Mouse (Mus musculus): Measurements from ENCODE around the gene Ap1b1. TPM values are rescaled to one million over a fixed set of nuclear protein-coding genes. Genes with fewer than 3 reads are reported as not detected.

The Ap1b1 gene
- 100 to 1,000 TPM; 149 to 152 TPM for total RNA-seq (2021)

DNA sequence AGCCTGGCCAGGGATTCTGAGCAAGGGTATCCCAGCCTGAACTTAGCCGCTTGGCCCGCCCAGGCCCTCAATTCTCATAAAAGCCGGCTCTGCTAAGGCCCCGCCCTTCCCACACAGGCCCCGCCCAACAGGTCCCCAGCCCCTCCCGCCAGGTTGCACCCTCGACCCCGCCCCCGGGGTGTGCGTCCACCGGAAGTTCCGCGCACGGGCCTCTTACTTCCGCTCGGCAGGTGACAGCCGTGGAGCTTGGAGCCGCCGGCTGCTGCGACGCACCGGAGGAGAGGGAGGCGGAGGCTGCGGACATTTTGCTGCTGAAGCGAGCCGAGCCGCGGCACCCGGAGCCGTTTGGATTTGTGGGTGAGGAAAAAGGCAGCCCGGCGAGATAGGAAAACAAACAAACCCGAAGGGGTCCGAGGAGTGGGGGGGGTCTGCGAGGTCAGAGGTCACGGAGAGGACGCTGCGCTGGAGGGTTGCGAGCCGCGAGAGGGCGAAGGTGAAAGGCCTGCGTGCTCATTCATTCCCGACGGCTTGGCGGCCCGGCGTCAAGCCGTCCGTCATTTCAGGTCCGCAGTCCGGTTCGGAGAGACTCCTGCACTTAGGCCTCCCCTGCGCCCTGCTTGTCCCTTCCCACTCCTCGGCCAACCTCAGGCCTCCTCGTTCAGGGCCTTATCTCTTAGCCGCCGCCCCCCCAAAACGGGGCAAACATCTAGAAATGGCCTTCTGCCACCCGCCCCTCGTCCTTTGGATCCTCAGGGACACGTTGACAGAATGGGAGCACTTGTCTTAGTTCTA lies at the start of gene Ap1b1:
Gene Ap1b1 (plus strand): TSS at position 130 of the 792 bp plus-strand sequence.
- intact Hi-C loops (cut with DNase I), result loop anchor here (1.0 kb wide), 1 partner anchor 78 kb away; the partner anchor contains the start of gene Gas2l1

DNA sequence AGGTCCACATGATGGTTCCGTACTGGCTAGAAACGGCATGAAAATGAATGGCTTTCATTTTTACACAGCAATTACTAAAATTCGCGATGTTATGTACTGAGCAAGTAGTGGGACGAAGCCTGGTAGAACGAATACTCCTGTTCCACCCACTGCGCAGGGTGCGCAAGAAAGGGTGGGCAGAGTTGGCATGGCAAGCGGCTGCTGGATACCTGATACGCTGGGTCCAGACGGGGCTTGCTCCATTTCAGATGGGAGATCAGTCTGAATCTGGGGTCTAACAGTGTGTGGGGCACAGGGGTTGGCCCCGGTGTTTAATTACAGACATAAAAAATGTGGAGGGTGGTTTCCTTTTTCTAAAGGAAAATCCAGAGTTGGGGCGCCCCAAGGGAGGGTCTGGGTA lies 40.1 kb upstream of the Ap1b1 start:
- DNase-seq (ENCODE audit: low spot score in 2 of 2), result peak in 1 of 2 experiments; percentile 57
- intact Hi-C loops (cut with DNase I), result no loop called here

More for the DNA sequence above, at the start of gene Ap1b1:
- DNase-seq (ENCODE audit: low spot score in 2 of 2), result peak; percentile 89 to 91

DNA sequence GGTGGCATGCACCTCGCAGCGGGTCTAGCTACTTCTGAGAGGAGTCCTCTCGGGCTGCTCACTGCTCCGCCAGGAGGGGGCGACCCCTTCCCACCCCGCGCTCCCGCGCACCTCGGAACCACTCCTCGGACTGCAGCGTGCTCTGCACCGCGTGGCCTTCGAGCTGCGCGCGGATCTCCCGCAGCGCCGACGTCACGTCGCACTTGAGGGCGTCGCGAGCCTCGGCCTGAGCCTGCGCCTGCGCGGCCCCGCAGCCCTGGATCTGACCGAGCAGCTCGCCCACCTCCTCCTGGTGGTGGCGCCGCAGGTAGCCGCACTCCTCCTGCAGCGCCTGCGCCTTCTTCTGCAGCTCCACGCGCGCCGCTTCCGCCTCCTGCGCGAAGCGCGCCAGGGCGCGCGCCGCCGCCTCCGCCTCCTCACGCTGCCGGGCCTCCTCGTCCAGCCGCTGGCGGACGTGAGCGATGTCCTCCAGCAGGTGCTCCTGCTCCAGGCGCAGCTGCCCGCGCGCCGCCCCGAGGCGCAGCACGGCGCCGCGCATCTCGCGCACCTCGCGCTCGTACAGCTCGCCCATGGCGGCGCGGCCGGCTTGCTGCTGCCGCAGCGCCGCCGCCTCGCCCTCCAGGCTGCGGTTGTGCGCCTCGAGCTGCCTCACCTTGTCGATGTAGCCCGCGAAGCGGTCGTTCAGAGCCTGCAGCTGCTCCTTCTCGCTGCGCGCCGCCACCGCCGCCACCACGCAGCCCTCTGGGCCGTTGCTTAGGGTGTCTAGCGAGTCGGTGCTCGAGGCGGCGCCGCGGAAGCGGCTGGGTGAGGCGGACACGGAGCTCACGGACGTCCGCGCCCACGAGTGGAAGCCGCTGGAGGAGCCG lies 39.4 kb upstream of the Ap1b1 start:
- intact Hi-C loops (cut with DNase I), result no loop called here

DNA sequence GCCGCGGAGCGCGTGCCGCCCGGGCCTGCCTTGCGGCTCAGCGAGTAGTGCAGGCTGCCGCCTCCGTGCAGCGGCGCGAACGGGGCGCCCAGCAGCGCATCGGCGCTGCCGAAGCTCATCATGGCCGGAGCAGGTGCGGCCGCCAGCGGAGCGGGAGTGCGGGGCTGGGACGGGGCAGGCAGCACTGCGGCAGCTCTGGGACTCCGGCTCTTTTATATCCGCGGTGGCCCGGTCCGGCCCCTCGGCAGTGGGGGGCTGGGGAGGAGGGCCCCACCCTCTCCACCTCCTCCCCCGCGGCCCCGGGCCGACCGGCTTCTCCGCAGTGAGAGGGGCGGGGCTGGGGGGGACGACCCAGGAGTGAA lies 38.8 kb upstream of the Ap1b1 start, which contains the start of gene Nefh:
Gene Nefh (minus strand): TSS at position 252 of the 362 bp plus-strand sequence.
- peak in 1 of 2 experiments; percentile 42 for DNase-seq (ENCODE audit: low spot score in 2 of 2)

More for the DNA sequence above, 39.4 kb upstream of the Ap1b1 start:
- DNase-seq (ENCODE audit: low spot score in 2 of 2), result peak; percentile 89 to 95

DNA sequence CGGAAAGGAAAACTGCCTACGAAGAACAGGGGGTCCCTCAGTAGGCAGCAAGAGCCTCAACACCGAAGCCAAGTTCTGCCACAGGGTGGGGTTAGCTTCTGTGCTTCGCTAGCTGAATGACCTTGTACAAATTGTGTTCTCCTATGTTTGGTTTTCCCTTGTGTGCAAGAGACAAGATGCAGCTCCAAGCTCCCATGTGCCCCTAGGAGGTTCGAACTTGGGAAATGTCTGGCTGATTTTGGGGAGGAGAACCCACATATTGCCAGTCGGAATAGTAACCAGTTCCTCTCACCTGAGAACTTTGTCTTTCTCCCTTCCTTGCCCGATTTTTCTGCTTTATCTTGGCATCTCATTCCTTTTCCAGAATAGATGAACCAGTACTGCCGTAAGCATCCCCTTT lies 37.8 kb upstream of the Ap1b1 start:
- no peak for DNase-seq (ENCODE audit: low spot score in 2 of 2)
- intact Hi-C loops (cut with DNase I), result no loop called here

More for the DNA sequence above, 38.8 kb upstream of the Ap1b1 start, which contains the start of gene Nefh:
- intact Hi-C loops (cut with DNase I), result no loop called here

DNA sequence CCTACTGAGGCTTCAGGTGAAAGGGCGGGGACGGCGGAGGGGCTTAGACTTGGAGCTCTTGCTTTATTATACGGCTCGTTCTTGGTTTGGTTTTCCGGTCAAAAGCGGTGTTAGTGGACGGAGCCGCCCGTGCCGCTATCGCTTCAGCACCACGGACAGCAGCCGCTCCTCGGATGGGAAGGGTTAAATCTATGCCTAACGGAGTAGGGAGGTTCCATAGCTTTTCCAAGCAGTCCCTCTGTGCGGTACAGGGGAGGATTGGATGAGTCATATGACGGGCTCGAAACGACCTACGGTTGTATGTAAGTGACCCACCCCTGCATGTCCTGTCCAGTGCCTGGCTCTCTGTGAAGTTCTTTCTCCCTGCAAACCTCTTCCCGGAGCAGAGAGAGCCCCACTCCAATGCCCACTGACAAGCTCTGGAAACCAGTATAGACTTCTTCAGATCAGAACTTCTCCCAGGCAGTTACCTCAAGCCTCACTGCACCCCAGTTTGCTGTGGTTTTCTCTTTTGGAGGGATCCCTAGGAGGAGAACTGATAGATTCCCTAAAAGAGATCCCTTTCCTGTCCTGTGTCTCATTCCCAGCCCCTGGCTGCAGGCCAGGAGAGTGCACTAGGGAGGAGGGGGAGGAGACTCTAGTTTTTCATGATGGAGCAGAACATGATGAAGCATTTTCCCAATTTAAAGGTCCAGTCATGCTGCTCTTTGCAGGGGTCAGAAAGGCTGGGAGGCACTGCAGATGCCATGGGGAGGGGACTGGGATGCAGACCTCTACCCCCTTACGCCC lies 37.2 kb upstream of the Ap1b1 start:
- intact Hi-C loops (cut with DNase I), result no loop called here

DNA sequence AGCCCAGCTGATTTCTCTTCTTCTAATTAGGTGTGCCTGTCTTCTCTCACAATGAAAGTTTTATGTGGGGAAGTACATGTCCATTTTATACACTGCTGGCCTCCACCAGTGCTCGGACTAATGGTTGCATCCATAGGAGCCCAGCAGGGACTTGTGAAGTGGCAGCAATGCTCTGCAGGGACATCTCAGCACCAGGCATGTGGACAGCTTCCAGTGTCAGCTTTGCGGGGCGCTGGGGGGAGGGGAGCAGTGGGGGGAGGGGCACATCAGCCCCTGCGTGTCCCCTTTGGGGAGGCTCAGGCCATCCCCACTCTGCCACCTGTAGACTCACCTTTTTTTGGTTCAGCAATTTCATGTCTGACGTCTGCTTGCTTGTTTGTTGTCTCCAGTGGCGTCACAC lies 33.2 kb upstream of the Ap1b1 start:
- DNase-seq (ENCODE audit: low spot score in 2 of 2), result no peak
- intact Hi-C loops (cut with DNase I), result no loop called here

More for the DNA sequence above, 37.2 kb upstream of the Ap1b1 start:
- peak; percentile 21 to 57 for DNase-seq (ENCODE audit: low spot score in 2 of 2)

DNA sequence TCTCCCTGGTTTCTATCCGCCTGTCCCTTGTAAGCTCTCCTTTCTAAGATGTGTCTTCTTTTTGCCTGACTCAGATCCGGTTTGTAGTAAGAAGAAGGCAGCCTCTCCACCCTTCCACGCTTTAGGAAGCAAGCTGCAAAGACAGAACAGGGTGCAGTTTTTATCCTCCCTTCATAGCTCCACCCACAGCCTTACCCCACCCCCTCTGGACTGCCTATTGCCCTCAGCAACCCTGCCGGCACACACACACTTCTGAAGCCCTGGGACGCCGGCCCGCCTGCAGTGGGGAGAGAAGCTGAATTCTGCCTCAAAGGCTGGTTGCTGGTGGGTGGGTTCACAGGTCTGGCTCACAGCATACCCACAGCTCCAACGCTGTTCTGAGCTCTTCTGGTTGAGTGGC lies 32.7 kb upstream of the Ap1b1 start:
- intact Hi-C loops (cut with DNase I), result no loop called here
- DNase-seq (ENCODE audit: low spot score in 2 of 2), result peak; percentile 27 to 70

DNA sequence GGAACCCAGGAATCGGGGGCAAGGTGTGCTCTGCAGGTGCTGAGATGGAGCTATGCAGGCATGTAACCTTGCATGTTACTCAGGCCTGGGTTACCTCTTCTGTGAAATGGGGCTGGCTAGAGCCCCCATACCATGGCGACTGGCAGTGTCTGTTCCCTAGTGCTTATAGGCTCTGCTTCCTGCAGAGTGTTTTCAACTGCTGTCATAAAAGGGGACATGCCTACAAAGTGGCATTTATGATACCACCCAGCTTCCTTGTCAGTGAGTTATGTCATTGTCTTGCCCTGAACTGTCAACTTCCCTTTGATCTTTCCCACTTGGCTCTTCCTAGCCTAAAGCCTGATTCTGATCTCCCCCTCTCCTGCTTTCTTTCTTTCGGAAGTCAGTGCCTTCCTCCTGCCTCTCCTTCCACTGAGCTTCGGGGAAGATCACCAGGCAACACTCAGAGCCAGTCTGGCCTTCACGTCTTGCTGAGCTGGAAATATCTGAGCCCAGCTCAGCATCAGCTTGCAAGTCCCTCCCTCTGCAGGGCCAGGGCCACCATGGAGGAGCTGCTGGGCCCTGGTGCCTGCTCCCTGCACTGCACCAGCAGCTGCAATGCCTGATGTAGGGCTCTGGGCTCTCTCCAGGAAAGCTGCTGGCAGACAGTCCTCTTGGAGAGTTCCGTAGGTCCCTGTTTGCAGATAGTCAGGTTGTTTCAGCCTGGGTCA lies 23.4 kb upstream of the Ap1b1 start:
- DNase-seq (ENCODE audit: low spot score in 2 of 2), result no peak
- intact Hi-C loops (cut with DNase I), result no loop called here

DNA sequence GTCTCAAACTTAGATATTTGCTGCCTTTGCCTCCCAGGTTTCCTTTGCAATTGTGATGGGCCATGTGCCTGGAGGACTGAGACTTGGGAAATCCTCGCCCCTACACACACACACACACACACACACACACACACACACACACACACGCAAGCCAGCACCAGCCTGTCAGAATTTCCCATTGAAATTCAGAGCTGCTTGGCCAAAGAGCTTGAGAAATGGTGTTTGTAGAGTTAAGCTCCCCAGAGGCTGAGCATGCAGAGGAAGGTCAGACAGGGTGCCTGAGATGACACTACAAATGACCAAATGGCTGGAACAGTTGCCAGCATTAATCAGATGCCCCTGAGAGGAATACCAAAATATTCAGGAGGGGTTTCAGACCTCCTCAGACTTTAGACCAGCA lies 20.3 kb upstream of the Ap1b1 start:
- DNase-seq (ENCODE audit: low spot score in 2 of 2), result no peak
- intact Hi-C loops (cut with DNase I), result no loop called here

DNA sequence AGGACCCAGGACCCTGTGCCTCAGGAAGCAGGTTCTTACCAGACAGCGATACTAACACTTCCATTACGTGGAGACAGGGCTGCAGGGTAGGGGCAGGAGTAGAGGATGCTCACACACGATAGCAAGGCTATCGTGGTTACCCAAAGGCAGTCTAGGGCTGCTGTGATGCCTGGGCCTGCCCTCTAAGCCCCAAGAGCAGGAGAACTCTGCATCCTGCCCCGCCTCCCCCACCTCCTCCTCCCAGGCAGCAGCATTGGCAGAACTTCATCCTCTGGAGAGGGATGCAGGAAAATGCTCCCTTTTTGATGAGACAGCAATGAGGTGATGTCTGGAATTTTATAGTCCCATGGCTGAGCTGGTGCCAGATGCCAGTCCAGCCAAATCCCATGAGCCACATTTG lies 19.7 kb upstream of the Ap1b1 start:
- DNase-seq (ENCODE audit: low spot score in 2 of 2), result no peak
- intact Hi-C loops (cut with DNase I), result no loop called here

DNA sequence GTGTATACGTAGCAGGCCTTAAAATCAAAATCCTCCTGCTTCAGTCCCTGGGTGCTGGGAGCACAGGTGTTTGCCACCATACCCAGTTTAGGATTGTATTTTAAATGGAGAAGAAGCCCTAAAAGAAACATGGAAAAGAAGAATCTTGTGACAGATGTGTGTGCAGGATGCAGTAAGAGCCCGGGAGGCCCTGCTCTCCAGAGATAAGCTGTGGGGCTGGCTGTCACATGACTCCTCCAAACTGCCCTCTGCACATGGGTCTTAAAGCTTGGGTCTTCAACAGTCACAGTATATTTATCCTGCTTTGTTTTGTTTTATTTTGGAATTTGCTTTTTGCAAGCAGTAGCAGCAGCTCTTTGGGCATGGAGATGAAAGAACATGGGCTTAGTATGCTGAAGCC lies 19.1 kb upstream of the Ap1b1 start:
- intact Hi-C loops (cut with DNase I), result no loop called here
- DNase-seq (ENCODE audit: low spot score in 2 of 2), result no peak

DNA sequence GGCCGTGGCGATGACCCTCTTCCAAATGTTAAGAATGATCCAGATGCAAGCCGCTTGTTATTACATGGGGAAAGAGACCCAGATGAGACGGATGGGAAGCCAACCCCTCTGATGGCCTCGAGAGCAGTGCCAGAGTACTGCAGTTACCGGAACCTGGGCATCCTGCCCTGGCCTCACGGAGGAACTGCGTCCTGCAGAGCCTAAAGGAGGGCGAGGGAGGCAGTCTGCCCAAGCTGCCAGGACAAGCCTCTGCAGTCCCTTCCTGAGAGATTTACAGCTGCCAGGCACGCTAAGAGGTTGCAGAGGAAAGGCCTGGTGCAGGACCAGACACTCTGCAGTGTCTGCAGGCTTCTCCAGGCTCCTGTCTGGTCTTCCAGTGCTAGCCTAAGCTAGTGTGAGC lies 18.2 kb upstream of the Ap1b1 start:
- no peak for DNase-seq (ENCODE audit: low spot score in 2 of 2)
- intact Hi-C loops (cut with DNase I), result no loop called here

DNA sequence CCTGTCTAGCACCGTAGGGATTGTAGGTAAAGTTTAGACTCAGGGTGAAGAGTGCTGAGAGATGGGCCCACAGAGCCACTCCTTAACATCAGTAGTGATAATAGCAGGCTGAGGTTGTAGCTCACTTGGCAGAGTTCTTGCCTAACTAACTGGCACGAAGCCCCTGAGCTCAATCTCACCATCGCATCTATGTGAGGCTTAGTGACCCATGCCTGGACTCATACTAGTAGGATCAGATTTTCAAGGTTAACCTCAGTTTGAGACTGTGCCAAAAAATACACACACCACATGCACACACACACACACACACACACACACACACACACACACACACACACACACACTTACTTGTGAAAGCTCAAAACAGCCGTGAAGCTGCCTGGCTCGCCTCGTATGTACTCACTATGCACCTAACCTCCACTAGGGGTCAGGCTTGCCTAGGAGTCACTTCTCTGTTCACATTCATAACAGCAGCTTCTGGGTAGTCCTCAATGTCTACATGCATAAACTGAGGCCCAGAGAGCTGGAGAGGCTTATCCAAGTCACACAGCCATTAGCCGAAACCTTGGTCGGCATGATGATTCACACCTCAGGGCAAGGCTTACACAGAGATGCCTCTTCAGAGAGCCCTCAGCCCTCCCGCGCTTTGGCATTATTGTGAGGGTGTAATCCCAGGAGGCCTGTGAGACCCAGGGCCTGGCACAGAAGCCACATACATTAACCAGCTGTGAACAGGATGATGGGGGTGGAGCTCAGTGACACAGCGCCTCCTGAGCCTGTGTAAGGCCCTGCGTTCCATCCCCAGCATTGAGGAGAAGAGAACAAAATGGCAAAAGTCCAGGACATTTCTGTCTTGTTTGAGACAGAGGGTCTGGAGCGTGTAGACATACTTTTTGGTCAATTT lies 13.4 kb upstream of the Ap1b1 start:
- peak; percentile 62 to 72 for DNase-seq (ENCODE audit: low spot score in 2 of 2)
- intact Hi-C loops (cut with DNase I), result no loop called here

DNA sequence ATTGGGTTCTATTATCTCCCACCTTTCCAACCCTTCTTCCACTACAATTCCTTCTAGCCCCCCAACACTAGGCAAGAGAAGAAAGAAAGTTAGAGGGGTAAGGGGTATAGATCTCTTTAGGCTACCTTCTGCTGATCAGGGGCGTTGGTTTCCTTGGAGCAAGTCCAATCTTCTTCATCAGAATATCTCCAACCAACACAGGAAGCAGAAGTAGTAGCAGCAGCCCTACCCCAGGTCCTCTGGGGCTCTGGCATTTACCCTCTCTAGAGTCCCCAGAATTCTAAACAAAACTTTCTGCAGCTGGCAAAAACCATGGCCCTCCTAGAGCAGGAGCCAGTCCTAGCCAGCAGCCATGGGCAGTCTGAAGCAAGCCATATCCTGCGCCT lies 12.8 kb upstream of the Ap1b1 start:
- intact Hi-C loops (cut with DNase I), result loop anchor here (2.0 kb wide), 1 partner anchor 57 kb away; no protein-coding TSS in a partner anchor
- no peak for DNase-seq (ENCODE audit: low spot score in 2 of 2)

DNA sequence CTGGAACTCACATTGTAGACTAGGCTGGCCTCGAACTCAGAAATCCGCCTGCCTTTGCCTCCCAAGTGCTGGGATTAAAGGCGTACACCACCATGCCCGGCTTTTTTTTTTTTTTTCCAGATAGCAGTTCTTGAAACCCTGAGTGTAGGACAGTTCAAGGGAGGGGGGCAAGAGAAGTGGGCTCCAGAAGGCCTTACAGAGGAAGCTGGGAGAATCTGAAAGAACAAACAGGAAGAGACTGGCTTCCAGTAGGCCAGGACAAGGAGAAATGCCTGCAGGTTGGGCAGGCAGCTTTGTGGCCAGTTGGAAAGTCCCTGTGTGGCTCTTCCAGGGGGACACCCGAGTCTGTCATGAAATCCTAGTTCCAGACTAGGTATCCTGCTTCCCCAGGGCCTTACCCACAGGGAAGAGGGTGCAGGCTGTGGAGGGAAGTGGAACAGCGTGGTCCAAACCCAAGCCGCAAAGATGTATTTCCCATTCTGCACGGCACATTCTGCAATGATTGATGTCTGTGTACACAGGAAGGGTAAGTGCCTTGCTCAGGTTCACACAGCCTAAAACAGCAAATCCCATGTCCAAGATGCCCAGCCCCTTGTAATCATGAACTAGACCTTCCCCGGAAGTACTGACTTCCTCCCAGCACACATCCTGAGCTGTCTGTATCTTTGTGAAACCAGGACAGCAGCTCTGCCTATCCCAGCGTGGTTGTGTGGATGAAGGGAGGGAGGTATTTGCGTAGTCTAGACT lies 12.1 kb upstream of the Ap1b1 start:
- intact Hi-C loops (cut with DNase I), result loop anchor here (2.0 to 5.0 kb wide), 2 partner anchors 37 to 58 kb away; no protein-coding TSS in a partner anchor
- no peak for DNase-seq (ENCODE audit: low spot score in 2 of 2)

DNA sequence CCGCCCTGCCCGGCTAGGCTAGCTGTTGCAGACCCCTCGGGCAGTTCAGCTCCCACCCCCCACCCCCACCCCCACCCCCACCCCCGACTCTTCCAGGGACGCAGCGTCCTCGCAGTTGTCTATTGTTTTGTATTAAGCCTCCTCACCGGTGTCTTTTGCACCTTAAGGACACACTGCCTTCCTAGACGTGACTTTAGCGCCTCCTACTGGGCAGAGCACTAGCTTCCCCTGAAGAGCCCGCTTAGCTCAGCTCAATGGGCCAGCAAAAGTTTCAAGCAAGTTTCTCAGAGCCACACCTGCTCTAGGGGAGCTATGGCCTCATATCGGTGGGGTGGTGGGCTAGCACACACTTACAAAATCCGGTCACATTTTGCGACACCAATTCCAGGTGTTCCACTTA lies 11.0 kb upstream of the Ap1b1 start:
- peak; percentile 44 to 62 for DNase-seq (ENCODE audit: low spot score in 2 of 2)
- intact Hi-C loops (cut with DNase I), result loop anchor here (2.0 to 5.0 kb wide), 2 partner anchors 38 to 59 kb away; no protein-coding TSS in a partner anchor
